Mouse (Mus musculus): ENCODE measurements around the gene Grid2.

GRCm38 (mm10) chr6:64650765-64651164 is 1395.1 kb downstream of the Grid2 start:
- TF ChIP-seq CTCF (IDR thresholded peaks at IDR 0.05; ENCODE audit: low read depth) = no peak
- no peak for TF ChIP-seq EP300 (optimal IDR thresholded peaks at IDR 0.05)

All from stomach, postnatal 0 days (tissue).